Mouse (Mus musculus) kidney, adult 2 months (tissue): Measurements from ENCODE around the gene Tmem167.

ENCODE experiments used
- CTCF ChIP-seq: fragments of 200-500 bp; conservative IDR thresholded peaks from 2 replicates; pipeline ENCODE4 v1.5.1; 2011; ENCODE audit warnings: low read depth, mild to moderate bottlenecking, control low read depth, low read length, moderate library complexity, mixed read lengths; ENCODE audit not compliant: insufficient read depth, insufficient read length
- POLR2A ChIP-seq: fragments of 200-500 bp; IDR thresholded peaks from one replicate; pipeline ENCODE4 v1.6.1; 2011; ENCODE audit warnings: low read depth, low read length, control low read depth

- TF ChIP-seq CTCF (no peak), POLR2A (no peak)
Measured at GRCm38 (mm10) chr13:90106139-90106538, 17.2 kb downstream of the Tmem167 start.
